Mouse (Mus musculus) retina, postnatal 7 days (tissue): ENCODE measurements around the gene Usp2.

ENCODE experiments used
- DNase-seq: peaks from one replicate; pipeline ENCODE4 v3.0.0-alpha.2; 2012; ENCODE audit warnings: low read depth, low spot score

Gene Usp2

GRCm38 (mm10) chr9:44124317-44124716, 57.5 kb downstream of the Usp2 start:
- DNase-seq, result no peak

GRCm38 (mm10) chr9:44125026-44125425, 58.2 kb downstream of the Usp2 start:
- no peak for DNase-seq

GRCm38 (mm10) chr9:44125546-44126428, 59.0 kb downstream of the Usp2 start:
- peak; percentile 84 for DNase-seq

GRCm38 (mm10) chr9:44126746-44127145, 59.9 kb downstream of the Usp2 start:
- no peak for DNase-seq

GRCm38 (mm10) chr9:44127351-44127801, 60.6 kb downstream of the Usp2 start:
- DNase-seq, result no peak

- DNase-seq, result no peak
Observed at GRCm38 (mm10) chr9:44129633-44130032, 62.8 kb downstream of the Usp2 start.

GRCm38 (mm10) chr9:44130034-44130433, 63.2 kb downstream of the Usp2 start:
- no peak for DNase-seq

- DNase-seq, result no peak
Observed at GRCm38 (mm10) chr9:44130581-44131275, 63.9 kb downstream of the Usp2 start.

GRCm38 (mm10) chr9:44131276-44131590, 64.4 kb downstream of the Usp2 start:
- DNase-seq, result no peak

GRCm38 (mm10) chr9:44132200-44132599, 65.4 kb downstream of the Usp2 start:
- no peak for DNase-seq

GRCm38 (mm10) chr9:44133287-44133686, 66.5 kb downstream of the Usp2 start:
- no peak for DNase-seq

- DNase-seq, result no peak
Observed at GRCm38 (mm10) chr9:44134101-44134850, 67.5 kb downstream of the Usp2 start, which contains the start of gene Mcam. Gene Mcam (plus strand): TSS chr9:44134469.

GRCm38 (mm10) chr9:44134851-44135730, 68.3 kb downstream of the Usp2 start:
- no peak for DNase-seq

- DNase-seq, result no peak
Observed at GRCm38 (mm10) chr9:44135731-44136411, 69.0 kb downstream of the Usp2 start.

- no peak for DNase-seq
Observed at GRCm38 (mm10) chr9:44137846-44138245, 71.0 kb downstream of the Usp2 start.

- no peak for DNase-seq
Observed at GRCm38 (mm10) chr9:44141951-44142350, 75.1 kb downstream of the Usp2 start.

- no peak for DNase-seq
Observed at GRCm38 (mm10) chr9:44143421-44143820, 76.6 kb downstream of the Usp2 start.

GRCm38 (mm10) chr9:44144023-44144717, 77.3 kb downstream of the Usp2 start:
- no peak for DNase-seq

- DNase-seq, result no peak
Observed at GRCm38 (mm10) chr9:44144718-44145060, 77.9 kb downstream of the Usp2 start.
